Mouse (Mus musculus): ENCODE results near the gene Prpsap1. TPM values are rescaled to one million over a fixed set of nuclear protein-coding genes. Genes with fewer than 3 reads are reported as not detected.

Gene Prpsap1
- total RNA-seq, 2 experiments from 2014 or later: 45.3 to 45.8 TPM

DNA sequence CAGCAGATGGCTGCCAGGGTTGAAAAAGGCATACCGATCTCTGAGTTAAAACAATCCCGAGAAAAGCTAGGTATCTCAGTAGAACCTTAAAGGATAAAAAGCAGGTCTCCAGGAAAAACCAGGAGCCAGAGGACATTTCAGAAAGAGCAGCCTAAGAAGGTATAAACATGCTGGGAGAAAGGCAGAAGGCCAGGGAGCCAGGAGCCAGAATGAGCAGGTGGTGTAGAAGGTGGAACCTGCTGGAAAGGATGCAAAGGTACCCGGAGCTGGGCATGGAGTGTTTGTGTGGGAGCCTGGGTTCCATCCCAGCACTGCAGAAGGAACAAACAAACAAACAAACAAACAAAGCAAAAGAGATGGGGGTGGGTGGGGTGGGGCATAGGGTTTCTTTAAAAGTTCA is 44.7 kb downstream of the Prpsap1 start:
- intact Hi-C loops (cut with DNase I): loop anchor here (5.0 kb wide), 1 partner anchor 222 kb away; no protein-coding TSS in a partner anchor
- no peak for DNase-seq

DNA sequence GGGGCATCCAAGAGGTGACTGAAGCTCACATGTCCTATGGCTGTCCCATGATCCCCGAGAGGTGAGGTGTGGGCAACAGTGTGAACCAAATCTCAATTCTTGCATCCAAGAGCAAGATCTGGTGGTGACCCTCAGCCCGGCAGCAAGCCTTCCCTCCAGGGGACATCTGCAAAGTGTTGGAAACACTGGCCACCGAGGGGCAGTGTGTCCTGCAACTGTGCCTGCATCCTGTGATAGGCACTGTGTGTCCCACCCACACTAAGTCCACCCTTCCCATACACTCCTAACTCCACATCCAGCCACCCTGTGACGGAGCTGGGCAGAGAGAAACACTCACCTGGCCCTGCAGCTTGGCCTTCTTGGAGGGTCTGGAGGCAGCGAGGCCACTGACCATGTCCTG is 46.2 kb downstream of the Prpsap1 start:
- intact Hi-C loops (cut with DNase I): loop anchor here (2.0 to 5.0 kb wide), 2 partner anchors 59 to 221 kb away; no protein-coding TSS in a partner anchor
- DNase-seq: no peak

GRCm38 (mm10) chr11:116446308-116446887 is 47.6 kb downstream of the Prpsap1 start:
- no peak for DNase-seq
- intact Hi-C loops (cut with DNase I): loop anchor here (1.0 to 5.0 kb wide), 3 partner anchors 58 to 219 kb away; no protein-coding TSS in a partner anchor

DNA sequence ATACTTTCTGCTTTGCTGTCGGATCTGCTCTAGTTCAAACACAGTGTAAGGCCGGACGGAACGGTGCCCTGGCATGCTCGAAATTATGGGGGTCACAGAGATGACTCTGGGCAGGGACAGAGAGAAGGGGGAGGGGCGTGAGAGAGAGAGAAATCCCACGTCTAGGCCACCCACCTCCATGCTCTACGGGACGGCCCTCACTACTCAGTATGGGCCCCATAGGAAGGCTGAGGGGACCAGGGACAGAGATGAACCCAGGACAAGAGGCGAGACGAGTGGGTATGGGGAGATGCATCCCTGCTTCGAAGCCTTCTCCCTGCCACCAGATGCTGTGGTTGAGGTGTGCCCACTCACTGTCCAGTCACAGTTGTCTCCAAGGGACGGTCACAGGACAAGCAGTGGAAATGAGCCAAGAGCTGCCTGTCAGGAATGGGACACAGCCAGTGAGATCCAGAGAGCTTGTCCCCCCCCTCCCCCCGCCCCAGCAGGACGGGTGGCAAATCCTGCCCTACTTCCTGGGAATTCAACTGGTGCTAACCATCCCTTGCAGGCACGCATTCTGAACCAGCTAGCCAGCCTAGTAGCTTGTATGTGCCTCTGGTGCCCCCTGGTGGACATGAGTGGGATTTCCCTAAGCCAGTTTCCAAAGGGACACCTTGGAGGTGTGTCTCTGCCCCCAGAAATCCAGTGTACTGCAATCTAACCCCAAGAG is 48.2 kb downstream of the Prpsap1 start:
- intact Hi-C loops (cut with DNase I): loop anchor here (1.0 to 5.0 kb wide), 3 partner anchors 57 to 218 kb away; no protein-coding TSS in a partner anchor
- peak; percentile 92 to 96 for DNase-seq

GRCm38 (mm10) chr11:116443935-116444334 is 50.1 kb downstream of the Prpsap1 start:
- intact Hi-C loops (cut with DNase I): no loop called here
- DNase-seq: no peak

GRCm38 (mm10) chr11:116443311-116443710 is 50.7 kb downstream of the Prpsap1 start:
- no peak for DNase-seq
- intact Hi-C loops (cut with DNase I): no loop called here

DNA sequence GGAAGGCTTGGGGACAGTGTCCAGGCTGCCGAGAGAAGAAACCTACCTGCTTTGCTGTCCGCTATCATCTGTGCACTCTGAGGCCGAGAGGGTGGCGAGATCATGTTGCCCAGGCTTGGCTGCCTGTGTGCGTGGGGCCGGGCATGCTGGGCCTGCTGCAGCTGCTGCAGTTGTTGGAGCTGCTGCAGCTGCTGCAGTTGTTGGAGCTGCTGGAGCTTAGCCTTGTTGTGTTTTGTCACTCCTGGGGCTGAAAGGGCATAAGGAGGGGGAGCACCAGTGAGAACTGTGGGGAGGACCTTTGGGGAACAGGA is 51.2 kb downstream of the Prpsap1 start:
- intact Hi-C loops (cut with DNase I): no loop called here
- no peak for DNase-seq

DNA sequence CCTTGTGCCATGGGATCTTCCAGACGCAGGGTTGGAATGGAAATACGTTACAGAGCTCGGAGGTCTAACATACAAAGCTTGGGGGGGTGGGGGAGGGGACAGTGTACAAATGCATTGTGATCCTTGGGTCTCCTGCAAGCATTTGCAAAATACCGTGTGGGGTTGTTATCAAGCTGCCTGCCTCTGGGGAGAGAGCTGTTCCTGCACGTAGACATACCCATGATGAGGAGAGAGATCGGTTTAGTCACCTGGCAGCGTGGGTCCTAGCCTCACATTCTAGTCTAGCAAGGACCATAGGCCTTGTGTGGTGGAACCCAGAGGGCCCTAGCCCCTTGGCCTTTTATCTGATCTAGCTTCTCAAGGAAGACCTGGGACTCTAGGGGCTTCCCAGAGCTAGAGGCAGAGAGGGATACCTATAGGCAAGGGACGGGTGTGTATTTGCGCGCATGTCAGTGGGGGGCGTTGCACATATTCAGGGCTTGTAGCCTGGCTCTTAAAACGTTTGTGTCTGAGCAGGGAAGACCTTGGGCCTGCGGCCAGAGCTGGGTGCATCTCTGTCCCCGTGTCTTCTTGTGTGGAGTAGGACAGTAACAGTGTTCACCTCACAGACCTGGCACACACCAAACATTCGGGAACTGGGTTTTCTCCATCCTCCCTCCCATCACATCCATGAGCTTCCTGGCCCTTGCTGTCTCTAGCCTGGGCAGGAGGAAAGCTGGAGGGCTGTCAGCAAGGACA is 51.7 kb downstream of the Prpsap1 start:
- intact Hi-C loops (cut with DNase I): no loop called here

GRCm38 (mm10) chr11:116440408-116441068 is 53.5 kb downstream of the Prpsap1 start:
- peak; percentile 67 to 71 for DNase-seq
- intact Hi-C loops (cut with DNase I): no loop called here

More for the DNA sequence above, 51.7 kb downstream of the Prpsap1 start:
- DNase-seq: no peak

- intact Hi-C loops (cut with DNase I): no loop called here
Measured at GRCm38 (mm10) chr11:116439269-116440240, 54.4 kb downstream of the Prpsap1 start.

DNA sequence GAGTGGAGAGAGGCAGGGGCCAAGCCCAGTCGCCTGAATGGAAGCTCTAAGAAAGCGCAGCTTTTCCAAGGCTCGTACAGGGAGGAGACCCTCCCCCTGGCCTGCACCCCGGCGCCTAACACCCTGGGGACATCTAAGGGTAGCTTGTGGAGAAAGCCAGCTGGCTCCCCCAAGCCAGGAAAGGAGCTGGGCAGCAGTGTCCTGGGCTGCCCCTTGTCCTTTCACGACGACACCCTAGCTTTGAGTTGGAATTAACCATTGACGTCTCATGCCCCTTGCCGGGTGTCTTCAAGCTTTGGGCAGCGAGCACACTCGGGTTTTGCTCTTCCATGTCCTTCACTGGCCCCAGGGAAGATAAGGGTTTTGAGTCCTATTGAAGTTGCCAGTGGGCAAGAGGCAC is 56.5 kb downstream of the Prpsap1 start:
- peak in 1 of 2 experiments; percentile 26 for DNase-seq
- intact Hi-C loops (cut with DNase I): no loop called here

More at GRCm38 (mm10) chr11:116439269-116440240, 54.4 kb downstream of the Prpsap1 start:
- DNase-seq: no peak

GRCm38 (mm10) chr11:116436725-116437331 is 57.2 kb downstream of the Prpsap1 start:
- peak; percentile 75 to 77 for DNase-seq
- intact Hi-C loops (cut with DNase I): no loop called here

- intact Hi-C loops (cut with DNase I): no loop called here
- peak in 1 of 2 experiments; percentile 31 for DNase-seq
Measured at GRCm38 (mm10) chr11:116435992-116436724, 57.8 kb downstream of the Prpsap1 start.

DNA sequence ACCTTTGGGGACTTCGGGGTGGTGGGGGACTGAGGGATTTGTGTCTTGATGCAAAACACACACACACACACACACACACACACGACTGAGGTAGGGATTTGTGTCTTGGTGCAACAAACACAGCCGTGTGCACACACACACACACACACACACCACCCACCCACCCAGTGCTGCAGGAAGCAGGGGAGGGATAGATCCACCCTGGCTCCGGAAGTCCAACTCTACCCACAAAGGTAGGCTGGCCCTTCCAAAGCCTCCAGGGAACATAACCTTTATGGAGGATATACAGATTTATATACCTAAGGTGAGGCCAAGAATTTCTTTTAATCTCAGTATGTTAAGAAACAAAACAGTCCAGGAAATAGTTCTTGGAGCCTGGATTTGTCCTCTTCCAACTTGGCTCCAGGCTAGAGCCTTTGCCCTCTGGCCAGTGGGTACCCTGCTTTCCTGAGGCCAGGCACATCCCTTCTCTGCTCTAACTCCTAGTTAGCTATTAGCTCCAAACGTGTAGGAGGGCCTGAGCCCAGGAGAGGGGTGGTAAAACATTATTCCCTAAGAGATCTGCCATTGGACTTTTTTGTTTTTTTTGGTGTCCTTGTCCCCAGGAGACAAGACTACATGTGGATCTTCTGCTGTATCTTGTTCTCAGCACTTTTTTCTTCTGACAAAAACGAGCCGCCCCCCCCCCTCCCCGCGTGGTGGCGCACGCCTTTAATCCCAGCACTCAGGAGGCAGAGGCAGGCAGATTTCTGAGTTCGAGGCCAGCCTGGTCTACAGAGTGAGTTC is 58.8 kb downstream of the Prpsap1 start:
- no peak for DNase-seq
- intact Hi-C loops (cut with DNase I): loop anchor here (5.0 kb wide), 1 partner anchor 348 kb away; the partner anchor contains the start of gene Wbp2

DNA sequence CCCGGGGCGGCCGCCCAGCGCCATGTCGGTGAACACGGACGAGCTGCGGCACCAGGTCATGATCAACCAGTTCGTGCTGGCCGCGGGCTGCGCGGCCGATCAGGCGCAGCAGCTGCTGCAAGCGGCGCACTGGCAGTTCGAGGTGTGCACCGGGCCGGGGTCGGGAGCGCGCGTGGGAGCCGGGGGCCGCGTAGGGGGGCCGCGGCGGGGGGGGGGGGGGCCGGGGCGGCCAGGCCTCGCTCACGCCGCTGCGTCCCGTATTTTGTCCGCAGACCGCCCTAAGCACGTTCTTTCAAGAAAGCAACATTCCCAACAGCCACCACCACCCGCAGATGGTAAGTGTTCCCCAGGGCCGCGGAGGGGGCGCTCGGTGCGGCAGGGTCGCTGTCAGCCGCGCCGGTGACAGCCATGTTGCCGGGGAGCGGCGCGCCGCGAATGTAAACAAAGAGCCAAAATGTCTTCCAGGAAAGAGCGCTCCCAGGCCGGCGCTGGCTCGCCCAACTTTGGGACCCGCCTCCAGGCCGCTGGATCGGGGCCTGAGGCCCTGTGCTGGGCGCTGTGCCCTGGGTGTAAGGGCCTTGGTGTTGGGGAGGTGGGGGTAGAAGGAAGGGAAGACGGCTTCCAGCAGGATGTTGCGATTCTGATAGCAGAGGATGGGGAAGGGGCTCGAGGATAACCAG is 59.6 kb downstream of the Prpsap1 start:
- intact Hi-C loops (cut with DNase I): loop anchor here (5.0 kb wide), 1 partner anchor 347 kb away; the partner anchor contains the start of gene Wbp2
- peak; percentile 84 for DNase-seq

GRCm38 (mm10) chr11:116433356-116434286 is 60.4 kb downstream of the Prpsap1 start, which contains the start of gene Ubald2:
Ubald2 (plus strand) TSS chr11:116434094.
- intact Hi-C loops (cut with DNase I): loop anchor here (2.0 to 5.0 kb wide), 2 partner anchors 15 to 346 kb away; partner anchors contain the start of gene Wbp2
- DNase-seq: peak; percentile 99 to 100
